Mouse (Mus musculus) bone marrow, adult 2 months (tissue): ENCODE results near the gene Arhgef3. TPM values are rescaled to one million over a fixed set of nuclear protein-coding genes. Genes with fewer than 3 reads are reported as not detected.

ENCODE experiments used
- H3K27ac ChIP-seq: fragments of 200-500 bp; 2 replicates; pipeline ENCODE4 v1.5.1; 2012; ENCODE audit warnings: low read depth, mild to moderate bottlenecking, control low read depth, inconsistent platforms, low read length; ENCODE audit not compliant: control insufficient read depth, poor library complexity, insufficient read depth
- H3K4me1 ChIP-seq: fragments of 200-500 bp; 2 replicates; pipeline ENCODE4 v1.6.1; 2011; ENCODE audit warnings: low read length; ENCODE audit not compliant: control insufficient read depth, insufficient read depth
- H3K4me3 ChIP-seq: fragments of 200-500 bp; replicated peaks from 2 replicates; pipeline ENCODE3; 2011; ENCODE audit warnings: mild to moderate bottlenecking, low read depth, low read length, control low read depth; ENCODE audit not compliant: control insufficient read depth
- CTCF ChIP-seq: fragments of 200-500 bp; IDR thresholded peaks from 2 replicates; pipeline ENCODE4 v1.5.1; 2011; ENCODE audit warnings: low read length, control low read depth; ENCODE audit not compliant: control insufficient read depth, insufficient read depth
- POLR2A ChIP-seq: fragments of 200-500 bp; IDR thresholded peaks from 2 replicates; pipeline ENCODE4 v1.6.1; 2011; ENCODE audit warnings: low read depth, mild to moderate bottlenecking, control low read depth, low read length, borderline replicate concordance; ENCODE audit not compliant: control insufficient read depth
- WGBS: fragments of 180-500 bp; shearing (Covaris S2); methylation state at CpG from one replicate; pipeline ENCODE4 v1.1.7; 2018; 5-methylcytosine and 5-hydroxymethylcytosine counted together
- polyA plus RNA-seq: library from polyadenylated mRNA; stranded (reverse); fragments of >200 nt; gene quantifications from 2 replicates; pipeline ENCODE4 v1.2.4, GENCODE M21; 2011; ENCODE audit warnings: low replicate concordance; ENCODE audit not compliant: missing spikeins, insufficient read depth, insufficient read length

The Arhgef3 gene
- polyA plus RNA-seq, 1 experiment, result 14.3 TPM

GRCm38 (mm10) chr14:27369503-27369902, 254.8 kb downstream of the Arhgef3 start:
- WGBS, result 84% methylated on average over 4 of the region's 4 CpGs
- no peak overlapping the region for H3K4me3 ChIP-seq
- TF ChIP-seq POLR2A (no peak), CTCF (no peak)
- H3K4me1 ChIP-seq, result peaks cover 3% of the 10 kb centered on the region; the same call in 1 of the 2 replicates
- no peak overlapping the region for H3K27ac ChIP-seq

- TF ChIP-seq POLR2A, result no peak
- no peak for TF ChIP-seq CTCF
- 82% methylated on average over 8 of the region's 8 CpGs for WGBS
- H3K4me1 ChIP-seq, result peaks cover 1% of the 10 kb centered on the region; the same call in 1 of the 2 replicates
- no peak overlapping the region for H3K27ac ChIP-seq
- H3K4me3 ChIP-seq, result no peak overlapping the region
These were observed 257.0 kb downstream of the Arhgef3 start for GRCm38 (mm10) chr14:27371669-27372076.

GRCm38 (mm10) chr14:27373498-27373897, 258.8 kb downstream of the Arhgef3 start:
- no peak overlapping the region for H3K27ac ChIP-seq
- H3K4me1 ChIP-seq, result no peaks in the 10 kb centered on the region; the same call in 1 of the 2 replicates
- 88% methylated on average over 5 of the region's 5 CpGs for WGBS
- TF ChIP-seq CTCF, result no peak
- no peak for TF ChIP-seq POLR2A
- H3K4me3 ChIP-seq, result no peak overlapping the region

GRCm38 (mm10) chr14:27376115-27376648, 261.5 kb downstream of the Arhgef3 start:
- TF ChIP-seq CTCF (no peak), POLR2A (no peak)
- WGBS, result 37% methylated on average over 5 of the region's 5 CpGs
- H3K27ac ChIP-seq, result peak overlapping the region; percentile 62; the same call in 1 of the 2 replicates
- no peak overlapping the region for H3K4me3 ChIP-seq
- H3K4me1 ChIP-seq, result peaks cover 2% of the 10 kb centered on the region; the same call in 1 of the 2 replicates

- no peak overlapping the region; the same call in 1 of the 2 replicates for H3K27ac ChIP-seq
- H3K4me3 ChIP-seq, result no peak overlapping the region
- H3K4me1 ChIP-seq, result peaks cover 2% of the 10 kb centered on the region; the same call in 1 of the 2 replicates
- TF ChIP-seq POLR2A, result no peak
- no peak for TF ChIP-seq CTCF
- 77% methylated on average over 7 of the region's 7 CpGs for WGBS
These were observed 264.0 kb downstream of the Arhgef3 start for GRCm38 (mm10) chr14:27378669-27379068.

GRCm38 (mm10) chr14:27379404-27379803, 264.7 kb downstream of the Arhgef3 start:
- WGBS, result 2% methylated on average over 12 of the region's 12 CpGs
- no peak for TF ChIP-seq CTCF
- TF ChIP-seq POLR2A, result peak; percentile 53; the same call in 1 of the 2 replicates
- peak overlapping the region; percentile 98 for H3K4me3 ChIP-seq
- H3K27ac ChIP-seq, result peak overlapping the region; percentile 96
- peaks cover 2% of the 10 kb centered on the region; the same call in 1 of the 2 replicates for H3K4me1 ChIP-seq

- Histone ChIP-seq H3K4me3 (peak overlapping the region; percentile 41), H3K27ac (no peak overlapping the region), H3K4me1 (peaks cover 2% of the 10 kb centered on the region; the same call in 1 of the 2 replicates)
- TF ChIP-seq POLR2A (no peak), CTCF (no peak)
- WGBS, result 24% methylated on average over 7 of the region's 7 CpGs
These were observed 266.8 kb downstream of the Arhgef3 start for GRCm38 (mm10) chr14:27381459-27381858.

- WGBS, result 69% methylated on average over 5 of the region's 5 CpGs
- no peak for TF ChIP-seq CTCF
- no peak for TF ChIP-seq POLR2A
- peaks cover 2% of the 10 kb centered on the region; the same call in 1 of the 2 replicates for H3K4me1 ChIP-seq
- no peak overlapping the region for H3K4me3 ChIP-seq
- no peak overlapping the region for H3K27ac ChIP-seq
These were observed 268.7 kb downstream of the Arhgef3 start for GRCm38 (mm10) chr14:27383321-27383830.
